Mouse (Mus musculus) CH12.LX (cell line): Measurements from ENCODE around the gene Atl1. TPM values are rescaled to one million over a fixed set of nuclear protein-coding genes. Genes with fewer than 3 reads are reported as not detected.

Experiments used
- DNase-seq: peaks from one replicate; pipeline ENCODE4 v3.0.0-alpha.2; 2013; ENCODE audit errors: extremely low read depth
- H3K27ac ChIP-seq: 2 replicates; pipeline ENCODE4 v1.5.1; 2012; ENCODE audit warnings: low read depth, mild to moderate bottlenecking, control low read depth, moderate library complexity; ENCODE audit not compliant: insufficient read depth
- H3K27me3 ChIP-seq: replicated peaks from 2 replicates; pipeline ENCODE3; 2012; ENCODE audit warnings: inconsistent platforms
- H3K36me3 ChIP-seq, 2 experiments: replicated peaks in 1 of 2; 2 replicates each; pipeline versions ENCODE3 to v1.6.1; 2012; ENCODE audit warnings: inconsistent platforms in 1 of 2, low read length in 1 of 2, mild to moderate bottlenecking in 1 of 2, mixed read lengths in 1 of 2, moderate library complexity in 1 of 2; ENCODE audit not compliant: control insufficient read depth in 1 of 2, insufficient read depth in 1 of 2
- H3K4me1 ChIP-seq, 2 experiments: 2 replicates each; pipeline ENCODE4 v1.6.1; 2012; ENCODE audit warnings: inconsistent platforms in 1 of 2, moderate library complexity in 1 of 2; ENCODE audit not compliant: insufficient read depth in 2 of 2, control insufficient read depth in 1 of 2
- H3K4me2 ChIP-seq: 2 replicates; pipeline ENCODE4 v1.6.1; 2012; ENCODE audit warnings: low read depth, mild to moderate bottlenecking, control low read depth; ENCODE audit not compliant: poor library complexity, insufficient read depth, severe bottlenecking
- H3K4me3 ChIP-seq, 3 experiments: fragments of 150-350 bp in 1 of 3; sonication (generic) in 1 of 3; replicated peaks in 1 of 3; 2 replicates each; pipeline versions ENCODE3 to v1.5.1; 2011 to 2012; ENCODE audit warnings: low read depth in 2 of 3, low read length in 2 of 3, mild to moderate bottlenecking in 2 of 3, moderate library complexity in 2 of 3, control low read depth in 1 of 3, improper control_type of control experiment in 1 of 3, inconsistent platforms in 1 of 3, mixed read lengths in 1 of 3; ENCODE audit not compliant: poor library complexity in 1 of 3
- H3K79me2 ChIP-seq: replicated peaks from 2 replicates; pipeline ENCODE4 v1.6.1; 2012; ENCODE audit warnings: mild to moderate bottlenecking, moderate library complexity; ENCODE audit not compliant: control insufficient read depth, poor library complexity, insufficient read depth, severe bottlenecking; ENCODE audit errors: extremely low read depth
- H3K9ac ChIP-seq: 2 replicates; pipeline ENCODE4 v1.6.1; 2012; ENCODE audit warnings: low read depth, mild to moderate bottlenecking, control low read depth, moderate library complexity; ENCODE audit not compliant: insufficient read depth
- H3K9me3 ChIP-seq: replicated peaks from 2 replicates; pipeline ENCODE3; 2012; ENCODE audit warnings: low read length, inconsistent platforms, mixed read lengths
- BHLHE40 ChIP-seq: IDR thresholded peaks from 2 replicates; pipeline ENCODE4 v1.6.1; 2011; ENCODE audit warnings: mild to moderate bottlenecking, low read depth, low read length, improper control_type of control experiment
- HCFC1 ChIP-seq: IDR thresholded peaks from 2 replicates; pipeline ENCODE4 v1.6.1; 2012; ENCODE audit warnings: low read depth, mild to moderate bottlenecking, inconsistent platforms, low read length, improper control_type of control experiment
- IRF4 ChIP-seq: IDR thresholded peaks from 2 replicates; pipeline ENCODE4 v1.6.1; 2014; ENCODE audit warnings: low read depth, mild to moderate bottlenecking, inconsistent platforms, low read length, improper control_type of control experiment
- JUN ChIP-seq: IDR thresholded peaks from 2 replicates; pipeline ENCODE4 v1.6.1; 2011; ENCODE audit warnings: low read depth, mild to moderate bottlenecking, low read length, improper control_type of control experiment, moderate library complexity; ENCODE audit not compliant: insufficient read depth
- JUND ChIP-seq: conservative IDR thresholded peaks from 2 replicates; pipeline ENCODE4 v1.6.1; 2011; ENCODE audit warnings: low read depth, low read length, improper control_type of control experiment
- NELFE ChIP-seq: IDR thresholded peaks from 2 replicates; pipeline ENCODE4 v1.6.1; 2011; ENCODE audit warnings: low read depth, low read length, improper control_type of control experiment
- PAX5 ChIP-seq: IDR thresholded peaks from 2 replicates; pipeline ENCODE4 v1.6.1; 2012; ENCODE audit warnings: low read length, inconsistent platforms, mixed read lengths
- POLR2AphosphoS2 ChIP-seq: IDR thresholded peaks from 2 replicates; pipeline ENCODE4 v1.6.1; 2011; ENCODE audit warnings: low read depth, low read length, improper control_type of control experiment
- TBP ChIP-seq: conservative IDR thresholded peaks from 2 replicates; pipeline ENCODE4 v1.6.1; 2011; ENCODE audit warnings: low read depth, low read length, improper control_type of control experiment
- USF2 ChIP-seq: conservative IDR thresholded peaks from 2 replicates; pipeline ENCODE4 v1.6.1; 2011; ENCODE audit warnings: low read depth, low read length, improper control_type of control experiment
- ZMIZ1 ChIP-seq: IDR thresholded peaks from 2 replicates; pipeline ENCODE4 v1.6.1; 2012; ENCODE audit warnings: low read depth, mild to moderate bottlenecking, inconsistent platforms, low read length, improper control_type of control experiment
- dilution Hi-C: fragments of 300-500 bp; cut with MboI; formaldehyde crosslinking; loops from 2 replicates; pipeline ENCODE4 v1.14.3; 2020; ENCODE audit warnings: low sequenced_read_pairs; ENCODE audit not compliant: extremely low pct_unique_long_range_greater_than_20kb, extremely low pct_ligation_motif_present
- in situ Hi-C: fragments of 300-500 bp; cut with MboI; formaldehyde crosslinking; loops from 3 replicates; pipeline ENCODE4 v1.14.3; 2019; ENCODE audit warnings: low sequenced_read_pairs, low pct_ligation_motif_present, low pct_unique_long_range_greater_than_20kb, mixed read lengths
- polyA plus RNA-seq: library from polyadenylated mRNA; unstranded; fragments of >175 nt; gene quantifications from 2 replicates; pipeline ENCODE4 v1.2.1, GENCODE M21; 2012; ENCODE audit warnings: low read depth; ENCODE audit not compliant: insufficient read length
- total RNA-seq, 2 experiments: library from RNA; depleted of rRNA; stranded (reverse); fragments of 300-350 nt in 1 of 2; fragments of >200 nt in 1 of 2; gene quantifications; 2 replicates each; pipeline ENCODE4 v1.2.3; 2012 to 2014

Gene Atl1
- total and polyA plus RNA-seq, 3 experiments = 0.51 to 0.74 (median 0.64) TPM

DNA sequence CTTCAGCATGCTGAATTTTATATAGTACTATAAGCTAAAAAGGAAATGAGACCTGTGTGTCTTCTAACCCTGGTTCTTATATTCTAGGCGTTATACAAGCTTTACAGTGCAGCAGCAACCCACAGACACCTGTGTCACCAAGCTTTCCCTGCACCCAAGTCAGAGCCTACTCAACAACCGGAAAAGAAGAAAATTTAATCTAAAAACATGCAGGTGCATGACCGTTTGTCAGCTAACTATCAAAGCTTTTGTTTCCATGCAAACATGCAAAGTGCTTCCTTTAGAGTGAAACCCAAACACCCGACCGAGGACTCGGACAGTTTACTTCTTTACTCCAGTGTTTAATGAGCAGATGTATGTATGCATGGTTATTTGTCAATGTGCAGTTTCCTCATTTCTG, 70.7 kb downstream of the Atl1 start (continued):
- TF ChIP-seq TBP = no peak

DNA sequence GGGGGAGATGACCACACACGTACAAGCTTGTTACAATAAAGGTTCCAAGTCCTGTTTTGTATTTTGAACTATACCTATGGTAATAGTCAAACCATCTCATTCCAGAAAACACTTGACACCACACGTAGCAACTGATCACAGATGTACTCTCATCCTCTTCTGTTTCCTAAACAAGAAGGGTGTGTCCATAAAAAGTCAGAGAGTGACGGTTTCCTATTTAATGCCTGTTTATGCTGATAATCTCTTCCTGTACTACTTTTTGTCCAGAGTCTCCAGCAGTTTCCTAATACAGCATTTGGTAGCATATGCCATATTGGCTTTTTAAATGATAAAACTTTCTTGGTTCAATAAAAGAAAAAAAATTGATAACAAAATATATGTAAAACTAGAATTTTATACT, 73.2 kb downstream of the Atl1 start:
- in situ Hi-C loops (no loop called here), dilution Hi-C loops (no loop called here)
- Histone ChIP-seq H3K79me2 (no peaks in the 10 kb centered on the region; the same call in 1 of the 2 replicates), H3K27me3 (no peaks in the 10 kb centered on the region), H3K36me3 (peaks cover 51 to 87% of the 10 kb centered on the region in 2 experiments), H3K4me2 (no peak overlapping the region), H3K27ac (no peak overlapping the region), H3K9me3 (no peaks in the 10 kb centered on the region), H3K9ac (no peak overlapping the region), H3K4me3 (no peak overlapping the region), H3K4me1 (peaks cover 0 to 15% of the 10 kb centered on the region in 2 experiments; a peak in 2 of 4 replicates)
- TF ChIP-seq NELFE = no peak
- DNase-seq = no peak

DNA sequence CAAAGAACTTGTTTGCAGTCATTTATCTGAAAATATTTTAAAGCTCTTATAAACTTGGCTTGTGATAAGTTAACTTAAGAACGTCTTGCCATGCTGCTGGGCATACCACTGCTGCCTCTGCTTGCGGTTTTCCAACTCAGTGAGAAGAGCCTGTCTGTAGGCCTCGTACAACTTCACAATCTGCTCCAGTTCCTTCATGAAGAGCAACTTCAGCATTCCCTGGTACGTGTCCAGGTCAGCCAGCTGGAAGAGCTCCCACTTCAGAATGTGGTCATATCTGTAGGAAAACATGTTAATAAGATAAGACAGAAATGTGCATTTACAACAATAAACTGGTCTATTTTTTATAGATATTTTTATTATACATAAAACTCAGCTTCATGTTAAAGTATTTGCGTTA, 73.7 kb downstream of the Atl1 start:
- no peaks in the 10 kb centered on the region for H3K27me3 ChIP-seq
- H3K4me2 ChIP-seq = no peak overlapping the region
- H3K36me3 ChIP-seq = peaks cover 53 to 87% of the 10 kb centered on the region in 2 experiments
- no peak overlapping the region for H3K4me3 ChIP-seq
- dilution Hi-C loops = no loop called here
- no peak overlapping the region for H3K9ac ChIP-seq
- in situ Hi-C loops = no loop called here
- H3K27ac ChIP-seq = no peak overlapping the region
- peaks cover 3 to 20% of the 10 kb centered on the region in 2 experiments; a peak in 3 of 4 replicates for H3K4me1 ChIP-seq
- H3K79me2 ChIP-seq = no peaks in the 10 kb centered on the region; the same call in 1 of the 2 replicates
- no peaks in the 10 kb centered on the region for H3K9me3 ChIP-seq
- no peak for TF ChIP-seq PAX5
- TF ChIP-seq IRF4 = no peak
- DNase-seq = no peak

DNA sequence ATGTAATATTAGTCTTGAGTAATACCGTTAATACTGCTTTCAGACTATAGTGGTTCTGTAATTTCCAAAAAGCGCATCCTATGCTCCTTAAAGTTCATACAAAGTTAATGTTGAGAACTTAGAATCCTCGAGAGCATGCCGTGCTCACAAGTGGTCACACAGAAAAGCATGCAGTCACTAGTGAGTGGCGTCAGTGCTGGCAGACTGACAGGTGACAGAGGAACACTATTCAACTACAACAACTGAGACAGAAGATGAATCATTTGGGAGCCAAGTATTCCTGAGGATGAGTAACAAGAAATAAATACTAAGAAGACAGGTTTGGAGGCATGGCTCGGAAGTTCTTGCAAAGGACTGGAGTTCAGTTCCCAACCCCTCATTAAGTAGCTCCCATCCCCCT, 74.7 kb downstream of the Atl1 start:
- Histone ChIP-seq H3K9me3 (no peaks in the 10 kb centered on the region), H3K9ac (no peak overlapping the region), H3K4me2 (no peak overlapping the region), H3K79me2 (no peaks in the 10 kb centered on the region; the same call in 1 of the 2 replicates), H3K36me3 (peaks cover 52 to 87% of the 10 kb centered on the region in 2 experiments), H3K27me3 (no peaks in the 10 kb centered on the region), H3K4me3 (no peak overlapping the region), H3K4me1 (peaks cover 6 to 30% of the 10 kb centered on the region in 2 experiments; a peak in 3 of 4 replicates), H3K27ac (no peak overlapping the region)
- dilution Hi-C loops = no loop called here
- no peak for TF ChIP-seq ZMIZ1
- no peak for TF ChIP-seq POLR2AphosphoS2
- TF ChIP-seq USF2 = no peak
- TF ChIP-seq BHLHE40 = no peak
- TF ChIP-seq JUN = no peak
- no peak for TF ChIP-seq HCFC1
- no peak for TF ChIP-seq JUND
- TF ChIP-seq, all 38 proteins: peak for 0
- in situ Hi-C loops = no loop called here
- no peak for DNase-seq
